Mouse (Mus musculus): ENCODE measurements around the gene Fkbp10.

The Fkbp10 gene

DNA sequence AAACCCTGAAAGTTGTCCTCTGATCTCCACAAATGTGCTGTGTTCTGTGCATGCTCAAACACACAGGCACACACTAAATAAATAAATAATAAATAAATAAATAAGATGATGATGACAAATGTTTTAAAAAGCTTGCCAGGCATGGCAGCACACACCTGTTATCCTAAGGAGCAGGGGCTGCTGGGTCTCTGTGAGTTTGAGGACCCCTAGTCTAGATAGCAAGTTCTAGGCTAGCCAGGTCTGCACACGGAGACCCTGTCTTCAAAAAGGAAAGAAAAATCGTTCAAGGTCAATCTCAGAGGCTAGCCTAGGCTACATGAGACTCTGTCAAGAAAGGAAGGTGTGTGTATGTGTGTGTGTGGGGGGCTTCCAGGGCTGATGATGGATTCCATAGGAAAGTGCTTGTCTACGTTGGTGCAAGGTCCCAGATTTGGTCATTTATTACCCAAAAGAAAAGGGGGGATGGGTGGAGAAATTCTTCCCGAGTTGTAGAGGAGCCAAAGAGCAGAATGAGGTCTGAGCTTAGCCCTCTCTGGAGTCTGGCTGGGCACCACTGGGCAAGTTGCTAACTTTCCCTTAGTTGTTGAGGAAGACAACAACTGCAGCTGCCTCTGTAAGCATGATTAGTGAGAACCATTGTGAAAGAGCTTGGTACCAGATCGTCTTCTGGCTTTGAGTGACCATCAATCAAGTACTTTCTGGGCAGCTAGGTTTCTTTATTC is 21.0 kb upstream of the Fkbp10 start:
- DNase-seq (ENCODE audit: low spot score in 2 of 2) = no peak

DNA sequence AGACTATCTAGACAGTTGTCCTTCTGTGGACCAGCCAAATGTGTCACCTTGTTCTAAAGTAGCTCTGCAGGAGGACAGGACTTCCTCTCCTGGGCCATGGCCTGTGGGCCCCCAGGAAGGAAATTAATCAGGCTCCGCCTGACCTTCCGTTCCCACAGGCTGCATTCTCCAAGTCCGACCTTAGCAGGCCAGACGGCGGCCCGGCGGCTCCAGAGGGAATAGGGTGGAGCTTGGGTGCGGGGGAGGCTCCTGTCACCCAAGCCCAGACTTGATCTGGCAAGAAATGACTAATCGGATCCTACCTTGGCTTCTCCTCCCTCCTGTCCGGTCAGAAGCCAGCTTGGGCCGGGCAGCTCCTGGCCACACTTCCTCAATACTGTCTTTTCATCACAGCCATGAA is 20.3 kb upstream of the Fkbp10 start:
- DNase-seq (ENCODE audit: low spot score in 2 of 2) = no peak

DNA sequence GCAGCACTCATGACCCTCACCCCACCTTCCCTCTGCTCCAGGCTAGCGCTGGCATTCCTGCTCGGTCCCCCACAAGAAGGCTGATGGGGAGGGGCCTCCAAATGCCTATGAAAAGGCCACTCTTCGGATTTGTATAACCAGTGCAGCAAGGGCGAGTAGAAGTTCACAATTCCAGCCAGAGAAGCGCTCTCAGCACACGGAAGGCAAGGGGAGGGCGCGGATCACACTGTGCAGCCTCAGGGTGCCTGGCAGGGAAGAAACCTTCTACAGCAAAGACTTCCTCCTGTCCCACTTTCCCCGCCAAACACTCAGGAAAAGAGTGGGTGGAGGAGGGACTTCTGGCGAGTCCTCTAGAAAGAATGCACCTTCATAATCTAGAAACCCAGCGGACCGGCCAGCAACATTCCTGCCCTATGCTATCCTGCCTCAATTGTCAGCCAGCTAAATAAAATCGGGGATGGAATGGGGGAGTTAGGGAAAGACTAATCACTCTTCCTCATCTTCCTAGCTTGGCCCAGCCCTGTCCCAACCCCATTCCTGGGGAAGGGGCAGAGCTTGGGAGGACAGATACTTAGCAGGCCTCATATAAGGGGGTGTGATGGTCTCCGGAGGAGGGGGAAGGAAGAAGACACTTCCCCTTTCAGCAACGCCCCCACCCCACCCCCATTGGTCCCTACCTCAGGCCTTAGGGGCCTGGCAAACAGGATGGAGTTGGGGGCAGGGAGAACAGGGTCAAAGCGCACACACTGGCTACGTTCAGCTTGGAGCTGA is 19.5 kb upstream of the Fkbp10 start:
- DNase-seq (ENCODE audit: low spot score in 2 of 2) = no peak

DNA sequence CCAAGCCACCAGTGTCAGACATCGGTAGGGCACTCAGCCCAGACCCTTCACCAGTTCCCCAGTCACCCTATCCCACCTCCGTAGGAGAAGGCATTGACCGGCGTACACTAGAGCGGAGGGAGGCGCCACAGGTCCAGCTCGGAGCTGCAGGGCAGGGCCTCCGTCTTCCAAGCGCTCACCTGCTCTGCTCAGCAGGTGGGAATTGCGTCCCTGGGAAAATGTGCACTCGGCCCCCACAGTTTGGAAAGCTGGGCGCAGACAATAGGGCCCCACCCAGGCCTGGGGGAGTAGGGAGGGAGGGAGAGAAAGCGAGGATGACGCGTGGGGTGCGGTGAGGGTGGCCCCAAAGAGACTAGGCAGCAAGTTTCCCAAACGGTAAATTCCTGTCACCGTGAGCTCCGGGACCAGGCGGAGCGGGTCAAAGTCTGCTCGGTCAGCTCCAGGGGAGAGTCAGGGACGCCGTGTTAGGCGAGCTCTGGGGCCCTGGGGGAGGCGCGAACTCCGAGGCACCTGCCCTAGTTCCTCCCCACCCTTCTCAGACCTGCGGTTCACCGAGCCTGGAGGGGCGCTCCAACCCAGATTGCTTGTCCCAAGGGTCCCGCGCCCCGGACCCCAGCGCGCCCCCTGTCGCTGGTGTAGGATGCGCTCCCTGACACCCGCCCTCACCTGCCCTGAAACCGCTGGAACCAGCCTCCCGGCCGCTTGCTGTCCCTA is 18.5 kb upstream of the Fkbp10 start:
- peak in 1 of 2 experiments; percentile 41 for DNase-seq (ENCODE audit: low spot score in 2 of 2)

DNA sequence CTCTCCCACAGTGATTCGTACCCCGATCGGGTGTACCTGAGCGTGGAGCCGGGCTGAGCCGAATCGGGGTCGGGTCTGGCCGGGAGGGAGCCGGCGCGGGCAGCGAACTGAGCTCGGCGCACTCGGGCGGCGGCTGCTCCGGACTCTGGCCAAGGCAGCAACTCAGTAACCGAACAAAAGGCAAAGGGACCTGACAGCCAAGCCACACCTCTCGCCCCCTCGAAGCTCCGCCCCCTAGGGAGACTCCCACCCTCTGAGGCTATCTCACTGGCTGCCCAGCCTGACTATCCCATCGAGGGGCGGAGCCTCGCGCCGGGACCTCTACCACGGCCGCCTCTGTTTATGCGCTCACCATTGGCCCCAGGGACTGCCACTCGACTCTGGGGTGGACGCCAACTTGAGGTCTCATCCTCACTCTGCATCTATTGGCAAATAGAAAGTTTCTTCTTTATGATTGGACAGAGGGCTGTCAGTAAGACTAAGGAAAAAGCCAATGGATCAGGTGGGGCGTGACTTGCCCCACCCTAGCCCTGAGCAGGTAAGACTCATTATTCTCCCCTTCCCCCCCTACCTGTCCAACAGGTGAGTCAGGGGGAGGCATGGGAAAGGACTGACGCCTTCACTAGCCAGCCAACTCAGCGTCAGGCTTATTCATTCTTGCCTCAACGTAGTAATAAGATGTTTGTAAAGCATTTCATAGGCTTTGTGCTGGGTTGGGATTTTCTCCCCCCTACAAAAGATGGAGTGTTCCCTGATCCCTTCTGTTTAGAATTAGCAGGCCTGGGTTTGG is 17.7 kb upstream of the Fkbp10 start, which contains the start of gene Jup:
Gene Jup, minus strand, starts transcription at position 164 of the 790 bp plus-strand sequence.
- DNase-seq (ENCODE audit: low spot score in 2 of 2) = peak; percentile 100

DNA sequence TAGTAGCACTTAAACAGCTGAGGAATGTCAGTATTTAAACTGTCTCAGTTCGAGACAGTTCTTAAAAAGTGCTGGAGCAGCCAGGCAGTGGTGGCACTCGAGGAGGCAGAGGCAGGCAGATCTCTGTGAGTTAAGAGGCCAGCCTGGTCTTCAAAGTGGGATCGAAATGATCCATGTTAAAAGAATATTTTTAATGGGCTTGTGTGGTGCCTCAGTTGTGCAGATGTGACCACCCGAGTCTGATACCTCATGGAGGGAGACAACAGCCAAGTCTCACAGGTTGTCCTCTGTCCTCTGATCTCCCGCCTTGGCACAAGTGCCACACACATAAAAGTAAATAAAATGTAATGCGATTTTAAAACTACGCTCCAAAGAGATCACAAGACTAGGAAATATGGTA is 17.0 kb upstream of the Fkbp10 start:
- no peak for DNase-seq (ENCODE audit: low spot score in 2 of 2)

DNA sequence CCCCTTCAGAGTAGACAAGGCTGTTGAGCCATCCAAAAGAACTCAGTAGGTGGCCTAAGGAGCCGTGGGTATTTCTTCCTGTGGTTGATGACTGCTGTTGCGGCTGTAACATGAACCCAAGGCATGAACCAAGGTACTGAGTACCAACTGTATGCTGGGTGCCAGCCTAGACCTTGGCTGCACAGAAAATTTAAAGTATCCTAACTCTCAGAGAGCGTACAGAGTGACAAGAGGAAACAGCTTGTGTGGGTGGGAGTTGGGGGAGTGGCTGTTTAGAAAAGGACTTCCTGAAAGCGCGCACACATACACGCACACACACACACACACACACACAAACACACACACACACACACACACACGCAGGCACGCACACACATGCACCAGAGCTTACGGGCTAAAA is 16.2 kb upstream of the Fkbp10 start:
- no peak for DNase-seq (ENCODE audit: low spot score in 2 of 2)

DNA sequence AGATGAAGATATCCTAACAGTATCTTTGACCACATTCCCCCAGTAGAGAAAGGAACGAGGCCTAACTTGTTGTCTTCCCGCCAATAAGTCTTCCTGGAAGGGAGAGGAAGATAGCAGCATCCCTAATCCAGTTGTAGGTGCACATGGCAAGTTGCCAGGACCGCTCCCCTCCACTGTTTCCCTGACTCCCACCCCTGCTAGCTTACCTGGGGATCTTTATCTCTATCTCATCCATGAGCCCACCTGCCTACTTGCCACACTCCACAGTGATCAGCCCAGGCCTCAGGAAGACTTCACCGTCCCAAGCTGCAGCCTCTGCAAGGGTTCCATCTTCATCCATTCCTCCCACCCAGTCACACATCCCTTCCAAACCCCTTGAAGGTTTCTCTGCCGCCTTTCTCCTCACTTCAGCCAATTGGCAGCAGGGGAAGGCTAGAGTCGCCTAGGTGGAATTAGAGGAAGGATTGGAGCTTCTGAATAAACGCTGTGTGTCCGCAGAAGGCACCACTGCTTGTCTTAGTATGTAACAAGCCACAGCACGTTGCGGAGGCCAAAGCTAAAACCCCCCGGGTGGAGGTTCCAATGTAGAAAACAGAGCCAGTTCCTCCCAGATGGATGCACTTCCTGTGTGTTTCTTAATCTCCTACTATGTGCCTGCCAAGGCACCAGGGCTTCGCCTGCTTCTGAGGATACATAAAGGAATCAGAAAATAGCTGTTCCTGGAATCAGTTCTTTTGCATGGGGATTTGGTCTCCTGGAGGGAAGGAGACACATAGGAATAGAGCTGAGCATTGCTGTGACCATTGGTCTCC is 15.6 kb upstream of the Fkbp10 start:
- DNase-seq (ENCODE audit: low spot score in 2 of 2) = no peak

DNA sequence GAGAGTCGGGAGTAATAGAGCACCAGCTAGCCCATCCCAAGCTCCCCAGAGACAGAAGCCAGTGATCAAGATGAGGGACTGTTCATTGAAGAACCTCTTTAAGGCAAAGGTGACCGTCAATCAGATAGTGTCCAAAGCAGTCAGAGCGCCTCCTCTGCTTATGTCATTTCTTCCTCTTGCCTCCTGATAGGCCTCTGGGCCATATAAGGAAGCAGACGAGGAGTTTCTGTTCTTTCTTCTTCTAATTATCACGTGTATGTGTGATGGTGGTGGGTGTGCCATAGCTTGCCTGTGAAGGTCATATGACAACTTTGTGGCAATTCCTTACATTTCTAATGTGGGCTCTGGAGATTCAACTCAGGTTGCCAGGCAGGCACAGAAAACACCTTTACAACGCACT is 14.7 kb upstream of the Fkbp10 start:
- no peak for DNase-seq (ENCODE audit: low spot score in 2 of 2)

DNA sequence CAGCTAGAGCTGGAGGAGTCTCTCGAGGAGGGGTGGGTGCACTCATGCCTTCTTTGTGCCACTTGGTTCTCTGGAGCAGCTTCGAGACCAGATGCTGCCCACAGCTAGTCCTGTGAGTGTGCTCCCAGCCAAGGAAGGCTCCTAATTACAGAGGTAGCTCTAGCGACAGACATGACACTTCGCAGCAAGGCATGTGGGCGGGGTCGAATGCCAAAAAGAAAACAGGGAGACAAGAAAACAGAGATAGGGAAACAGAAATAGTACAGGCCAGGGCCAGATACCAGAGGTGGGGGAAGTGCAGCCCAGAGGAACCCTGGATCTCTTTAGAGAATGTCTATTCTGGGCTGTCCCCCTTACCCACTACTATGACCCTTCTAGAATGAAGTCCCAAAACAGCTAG is 13.3 kb upstream of the Fkbp10 start:
- DNase-seq (ENCODE audit: low spot score in 2 of 2) = no peak

DNA sequence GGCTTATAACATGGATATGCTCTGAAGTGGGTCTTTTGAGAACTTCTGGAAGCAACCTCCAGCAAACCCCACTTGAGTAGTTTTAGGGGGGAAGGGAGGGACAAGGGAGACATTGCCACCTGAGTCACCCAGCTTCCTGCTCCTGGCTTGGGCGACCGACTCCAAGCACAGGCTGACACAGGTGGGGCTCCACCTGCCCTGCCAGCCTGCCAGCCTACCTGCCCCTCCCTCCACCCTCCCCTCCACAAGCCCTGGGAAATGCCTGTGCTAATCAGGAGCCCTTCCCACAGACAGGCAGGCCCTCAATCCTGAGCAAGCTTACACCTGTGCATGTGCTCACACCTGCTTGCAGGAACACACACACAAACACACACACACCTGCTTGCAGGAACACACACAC is 12.8 kb upstream of the Fkbp10 start:
- DNase-seq (ENCODE audit: low spot score in 2 of 2) = no peak

DNA sequence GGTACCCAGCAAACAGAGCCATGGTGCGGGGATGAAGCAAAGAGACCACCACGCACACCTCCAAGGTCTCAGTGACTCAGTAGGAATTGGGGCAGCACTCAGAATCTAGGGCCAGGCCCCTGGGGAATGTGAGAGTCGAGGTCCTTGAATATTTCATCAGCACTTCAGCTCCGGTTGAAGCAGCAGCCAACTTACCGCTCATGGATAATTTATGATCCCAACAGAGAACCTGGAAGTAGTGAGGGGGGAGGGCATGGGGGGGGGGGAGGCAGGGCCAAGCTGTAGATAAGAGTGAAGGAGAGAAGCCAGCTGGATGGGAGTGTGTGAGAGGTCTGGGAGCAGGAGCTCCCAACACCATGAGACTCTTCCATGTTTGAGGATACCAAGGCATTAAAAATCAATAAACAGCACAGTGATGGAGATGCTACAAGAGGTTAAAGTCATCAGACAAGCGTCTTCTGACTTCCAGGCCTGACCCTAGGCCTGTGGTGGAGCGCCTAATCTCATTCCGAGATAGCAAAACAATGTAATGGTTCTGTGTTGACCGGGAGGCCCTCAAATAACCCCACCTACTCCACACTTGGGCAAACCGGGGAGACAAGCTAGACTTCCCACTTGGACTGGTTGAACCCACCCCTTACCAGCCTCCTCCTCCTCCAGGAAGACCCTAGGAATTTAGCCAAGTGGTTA is 11.9 kb upstream of the Fkbp10 start:
- DNase-seq (ENCODE audit: low spot score in 2 of 2) = no peak

DNA sequence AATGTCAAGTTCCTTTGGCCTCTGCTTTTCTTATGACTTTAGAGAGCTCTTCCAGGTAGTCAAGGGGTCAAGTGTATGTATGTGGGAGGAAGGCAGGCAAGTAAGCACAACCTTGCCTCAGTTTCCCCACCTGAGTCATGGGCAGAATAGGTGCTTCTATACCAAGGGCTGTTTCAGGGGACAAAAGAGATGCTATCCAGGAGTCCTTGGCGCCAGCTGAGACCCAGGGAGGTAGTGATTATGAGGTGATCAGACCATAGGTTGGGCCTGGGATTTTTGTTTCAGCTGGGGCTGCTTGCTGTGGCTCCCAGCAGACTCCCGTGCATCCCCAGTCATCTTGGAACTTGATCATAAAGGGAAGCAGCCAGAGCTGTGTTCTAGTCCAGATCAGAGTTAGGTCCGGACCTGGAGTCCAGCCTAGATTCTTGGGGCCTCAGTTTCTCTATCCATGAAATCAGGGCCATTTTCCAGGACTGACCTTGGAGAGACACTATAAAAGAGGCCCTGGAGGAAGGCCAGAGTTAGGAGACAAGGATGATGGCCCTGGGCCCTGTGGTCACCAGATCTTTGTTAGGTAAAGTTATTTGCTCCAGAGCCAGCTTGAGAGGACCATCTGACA is 10.9 kb upstream of the Fkbp10 start:
- no peak for DNase-seq (ENCODE audit: low spot score in 2 of 2)

DNA sequence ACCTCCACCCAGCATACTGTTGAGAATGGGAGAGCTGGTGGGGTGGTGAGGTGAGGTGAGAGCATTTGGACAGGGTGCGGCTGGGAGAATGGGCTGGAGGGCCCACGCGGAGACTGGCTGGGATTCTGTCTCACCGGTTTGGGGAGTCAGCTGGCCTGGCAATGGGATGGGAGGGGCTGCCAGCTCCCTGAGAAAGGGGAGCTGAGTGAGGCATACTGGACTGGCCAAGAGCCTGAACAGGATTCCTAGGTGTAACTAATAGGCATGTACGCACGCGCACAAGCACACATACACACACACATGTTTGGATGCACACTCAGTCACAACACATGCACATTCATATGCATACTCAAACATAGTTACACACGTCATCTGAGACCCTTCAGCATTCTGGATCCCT is 9.2 kb upstream of the Fkbp10 start:
- no peak for DNase-seq (ENCODE audit: low spot score in 2 of 2)

DNA sequence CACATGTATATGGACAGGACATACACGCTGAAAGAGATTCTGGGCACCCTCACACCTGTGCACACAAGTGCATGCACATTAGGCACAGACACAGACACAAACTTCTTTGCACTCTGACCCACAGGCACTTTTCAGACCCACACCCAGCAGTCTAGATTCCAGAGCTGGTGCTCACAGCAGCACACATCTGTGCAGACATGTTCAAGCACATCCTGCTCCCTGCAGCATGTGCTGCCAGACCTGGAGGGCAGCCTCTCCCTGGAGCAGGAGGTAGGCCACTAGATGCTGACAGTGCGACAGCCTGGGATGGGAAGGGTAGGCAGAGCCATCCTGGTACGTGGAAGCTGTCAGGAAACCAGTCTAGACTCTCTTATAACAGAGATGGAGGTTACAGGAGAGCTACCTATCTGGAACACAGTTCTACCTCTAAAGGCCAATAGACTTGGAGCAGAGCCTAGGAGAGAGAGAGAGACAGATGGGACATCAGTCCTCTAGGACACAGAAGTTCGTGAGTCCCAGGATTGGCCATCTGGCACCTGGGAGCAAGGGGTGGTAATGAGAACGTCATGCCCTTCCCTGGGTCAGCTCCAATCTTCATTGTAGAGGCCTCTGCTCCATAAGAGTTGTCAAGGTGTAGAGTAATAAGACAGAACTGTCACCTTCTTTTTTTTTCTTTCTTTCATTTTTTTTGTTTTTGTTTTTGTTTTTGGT is 8.3 kb upstream of the Fkbp10 start:
- no peak for DNase-seq (ENCODE audit: low spot score in 2 of 2)

DNA sequence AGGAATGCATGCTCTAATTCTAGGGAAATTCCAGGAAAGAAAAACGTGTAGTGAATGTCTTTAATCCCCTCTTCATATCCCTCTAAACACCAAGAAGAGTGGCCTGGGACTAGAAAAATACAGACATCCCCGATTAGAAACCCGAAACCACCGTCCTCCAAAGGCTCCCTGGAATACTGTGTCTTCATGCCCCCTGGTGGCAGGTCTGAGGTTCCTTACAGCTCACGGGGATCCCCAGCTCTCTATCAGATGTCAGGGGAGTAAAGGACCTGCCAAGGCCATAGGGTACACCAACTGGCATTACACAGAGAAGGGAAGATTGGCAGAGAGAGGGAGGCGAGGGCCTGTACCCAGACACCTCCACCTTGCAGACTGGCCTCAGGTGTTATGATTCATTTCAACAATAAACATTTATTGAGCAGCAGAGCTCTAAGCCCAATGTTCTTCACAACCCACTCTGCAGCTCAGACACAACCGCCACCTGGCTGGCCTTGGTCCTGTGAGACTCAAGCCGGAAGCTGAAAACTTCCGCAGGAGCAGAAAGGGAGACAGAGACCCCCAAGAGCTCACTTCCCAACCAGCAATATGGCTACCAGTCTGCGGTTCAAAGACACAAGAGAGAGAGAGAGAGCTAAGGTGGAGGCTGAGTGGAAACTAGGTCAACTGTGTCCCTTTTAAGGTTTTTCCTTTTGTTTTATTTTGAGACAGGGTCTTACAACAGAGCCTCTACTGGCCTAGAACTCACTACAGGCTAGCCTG is 7.2 kb upstream of the Fkbp10 start:
- peak; percentile 62 for DNase-seq (ENCODE audit: low spot score in 2 of 2)

DNA sequence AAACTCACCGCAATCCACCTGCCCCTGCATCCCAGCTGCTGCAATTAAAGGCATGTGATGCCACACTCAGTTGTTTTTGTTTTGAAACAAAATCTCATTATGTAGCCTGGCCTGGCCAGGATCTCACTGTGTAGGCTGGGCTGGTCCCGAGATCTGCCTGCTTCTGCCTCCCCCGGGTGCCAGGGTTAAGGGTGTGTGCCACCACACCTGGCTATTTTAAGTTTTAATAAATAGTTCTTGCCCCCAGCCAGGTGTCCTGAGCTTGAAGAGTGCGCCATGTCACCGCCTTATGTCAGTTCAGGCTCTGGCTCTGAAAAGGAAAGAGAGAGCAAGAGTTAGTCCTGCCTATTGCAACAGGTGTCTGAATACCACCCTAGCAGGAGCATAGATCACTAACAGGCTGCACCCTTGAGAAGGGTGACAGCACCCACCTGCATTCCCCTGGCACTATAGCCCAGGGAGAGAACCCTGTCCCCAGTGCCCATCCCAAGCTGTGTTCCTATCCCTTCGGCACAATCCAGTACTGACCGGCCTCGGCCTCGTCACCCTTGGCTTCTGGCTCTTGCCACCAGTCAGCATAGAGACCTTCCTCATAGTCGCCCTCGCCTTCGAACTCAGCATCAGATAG is 6.5 kb upstream of the Fkbp10 start:
- DNase-seq (ENCODE audit: low spot score in 2 of 2) = no peak

DNA sequence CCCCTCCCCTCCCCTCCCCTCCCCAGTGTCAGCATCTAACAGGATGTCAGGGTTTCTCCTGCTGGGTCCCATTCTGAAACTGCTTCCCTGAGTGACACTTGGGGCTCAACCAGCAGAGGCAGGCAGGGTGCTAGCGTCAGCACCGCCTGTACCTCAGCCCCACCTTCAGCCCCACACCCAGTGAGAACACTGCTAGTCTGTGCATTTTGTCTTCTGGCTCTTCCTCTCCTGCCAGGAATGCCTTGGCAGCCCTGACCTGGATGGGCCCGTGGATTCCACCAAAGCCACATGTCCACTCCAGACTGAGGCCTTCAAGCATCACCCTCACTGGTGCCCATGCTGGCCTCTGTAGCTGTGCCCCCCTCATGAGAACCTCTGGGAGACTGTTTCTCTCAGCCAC is 5.8 kb upstream of the Fkbp10 start:
- DNase-seq (ENCODE audit: low spot score in 2 of 2) = no peak

Data from right cerebral cortex, adult 2 months (tissue).